Mouse (Mus musculus) forebrain, embryonic 15.5 days (tissue): Measurements from ENCODE around the gene Tmem178b. TPM values are rescaled to one million over a fixed set of nuclear protein-coding genes. Genes with fewer than 3 reads are reported as not detected.

Experiments
- ATAC-seq: fragments of 200-750 bp; cut with Nextera tagmentation; replicated peaks from 2 replicates; pipeline ENCODE4 v1.8.0; 2017; ENCODE audit warnings: mild to moderate bottlenecking, moderate TSS enrichment, moderate library complexity
- H3K27ac ChIP-seq: fragments of 300-500 bp; sonication (generic); replicated peaks from 2 replicates; pipeline ENCODE4 v1.5.1; 2015; ENCODE audit warnings: mild to moderate bottlenecking, inconsistent platforms
- H3K27me3 ChIP-seq: fragments of 300-500 bp; sonication (generic); 2 replicates; pipeline ENCODE4 v1.6.1; 2015; ENCODE audit warnings: inconsistent platforms
- H3K36me3 ChIP-seq: fragments of 300-500 bp; sonication (generic); 2 replicates; pipeline ENCODE4 v1.6.1; 2015; ENCODE audit warnings: mild to moderate bottlenecking, inconsistent platforms
- H3K4me1 ChIP-seq: fragments of 300-500 bp; sonication (generic); 2 replicates; pipeline ENCODE4 v1.6.1; 2015; ENCODE audit warnings: inconsistent platforms
- H3K4me2 ChIP-seq: fragments of 300-500 bp; sonication (generic); replicated peaks from 2 replicates; pipeline ENCODE4 v1.6.1; 2015; ENCODE audit warnings: mild to moderate bottlenecking, inconsistent platforms
- H3K4me3 ChIP-seq: fragments of 300-500 bp; sonication (generic); 2 replicates; pipeline ENCODE4 v1.5.1; 2015; ENCODE audit warnings: mild to moderate bottlenecking, inconsistent platforms
- H3K9ac ChIP-seq: fragments of 300-500 bp; sonication (generic); replicated peaks from 2 replicates; pipeline ENCODE4 v1.6.1; 2015; ENCODE audit warnings: mild to moderate bottlenecking, inconsistent platforms
- H3K9me3 ChIP-seq: fragments of 300-500 bp; sonication (generic); 2 replicates; pipeline ENCODE4 v1.6.1; 2016; ENCODE audit warnings: inconsistent platforms
- WGBS: fragments of 180-500 bp; shearing (Covaris S2); methylation state at CpG from one replicate; pipeline ENCODE4 v1.1.7; 2015; ENCODE audit warnings: mixed read lengths; 5-methylcytosine and 5-hydroxymethylcytosine counted together
- polyA plus RNA-seq: library from polyadenylated mRNA; unstranded; fragments of >200 nt; fragmentation: Nextera tagmentation; extraction: Ambion mirVana; gene quantifications from 2 replicates; pipeline ENCODE4 v1.2.1, GENCODE M21; 2015

Gene Tmem178b
- polyA plus RNA-seq, 1 experiment from 2014 or later: 28.6 TPM

- no peaks in the 10 kb centered on the region for H3K36me3 ChIP-seq
- H3K27me3 ChIP-seq: no peaks in the 10 kb centered on the region
- no peak overlapping the region for H3K9ac ChIP-seq
- 50% methylated on average over 2 of the region's 2 CpGs for WGBS
- no peaks in the 10 kb centered on the region for H3K9me3 ChIP-seq
- ATAC-seq: peak; percentile 42; the same call in 1 of the 2 replicates
- H3K4me2 ChIP-seq: no peak overlapping the region
- H3K4me1 ChIP-seq: peaks cover 11% of the 10 kb centered on the region; the same call in 1 of the 2 replicates
- no peak overlapping the region for H3K27ac ChIP-seq
- no peak overlapping the region for H3K4me3 ChIP-seq
These were observed 191.3 kb downstream of the Tmem178b start for GRCm38 (mm10) chr6:40064342-40064741.

- Histone ChIP-seq H3K36me3 (no peaks in the 10 kb centered on the region), H3K27ac (no peak overlapping the region), H3K27me3 (no peaks in the 10 kb centered on the region), H3K9me3 (no peaks in the 10 kb centered on the region), H3K4me1 (0 out of 2 replicates have a peak, but pooled peaks cover 6% of the 10 kb centered on the region), H3K4me2 (no peak overlapping the region), H3K4me3 (no peak overlapping the region), H3K9ac (no peak overlapping the region)
- WGBS: 82% methylated on average over 6 of the region's 6 CpGs
- ATAC-seq: no peak
These were observed 195.4 kb downstream of the Tmem178b start for GRCm38 (mm10) chr6:40068467-40068866.

GRCm38 (mm10) chr6:40071007-40071406 lies 197.9 kb downstream of the Tmem178b start:
- no peak overlapping the region for H3K4me3 ChIP-seq
- peak overlapping the region; percentile 62; the same call in 1 of the 2 replicates for H3K27ac ChIP-seq
- no peaks in the 10 kb centered on the region for H3K27me3 ChIP-seq
- no peaks in the 10 kb centered on the region for H3K36me3 ChIP-seq
- H3K4me2 ChIP-seq: no peak overlapping the region
- WGBS: 75% methylated on average over 3 of the region's 3 CpGs
- H3K9ac ChIP-seq: no peak overlapping the region
- ATAC-seq: no peak
- 0 out of 2 replicates have a peak, but pooled peaks cover 3% of the 10 kb centered on the region for H3K4me1 ChIP-seq
- H3K9me3 ChIP-seq: no peaks in the 10 kb centered on the region

GRCm38 (mm10) chr6:40076089-40076488 lies 203.0 kb downstream of the Tmem178b start:
- no peak overlapping the region for H3K4me3 ChIP-seq
- no peaks in the 10 kb centered on the region for H3K36me3 ChIP-seq
- no peak overlapping the region for H3K9ac ChIP-seq
- no peak overlapping the region for H3K4me2 ChIP-seq
- 0 out of 2 replicates have a peak overlapping the region, but pooled peaks have one; percentile 0 for H3K27ac ChIP-seq
- 42% methylated on average over 1 of the region's 1 CpGs for WGBS
- H3K4me1 ChIP-seq: no peaks in the 10 kb centered on the region
- no peaks in the 10 kb centered on the region for H3K27me3 ChIP-seq
- no peaks in the 10 kb centered on the region for H3K9me3 ChIP-seq
- no peak for ATAC-seq

- Histone ChIP-seq H3K27ac (0 out of 2 replicates have a peak overlapping the region, but pooled peaks have one; percentile 0), H3K9me3 (no peaks in the 10 kb centered on the region), H3K36me3 (no peaks in the 10 kb centered on the region), H3K4me3 (no peak overlapping the region), H3K4me1 (no peaks in the 10 kb centered on the region), H3K27me3 (no peaks in the 10 kb centered on the region), H3K4me2 (no peak overlapping the region), H3K9ac (no peak overlapping the region)
- WGBS: 87% methylated on average over 5 of the region's 5 CpGs
- no peak for ATAC-seq
These were observed 203.7 kb downstream of the Tmem178b start for GRCm38 (mm10) chr6:40076670-40077313.

- no peak overlapping the region for H3K4me2 ChIP-seq
- no peaks in the 10 kb centered on the region for H3K4me1 ChIP-seq
- no peak overlapping the region for H3K4me3 ChIP-seq
- H3K9ac ChIP-seq: no peak overlapping the region
- no peaks in the 10 kb centered on the region for H3K9me3 ChIP-seq
- ATAC-seq: no peak
- no peak overlapping the region for H3K27ac ChIP-seq
- 92% methylated on average over 3 of the region's 3 CpGs for WGBS
- no peaks in the 10 kb centered on the region for H3K27me3 ChIP-seq
- no peaks in the 10 kb centered on the region for H3K36me3 ChIP-seq
These were observed 205.3 kb downstream of the Tmem178b start for GRCm38 (mm10) chr6:40078353-40078752.

GRCm38 (mm10) chr6:40083726-40084125 lies 210.7 kb downstream of the Tmem178b start:
- Histone ChIP-seq H3K36me3 (no peaks in the 10 kb centered on the region), H3K4me1 (no peaks in the 10 kb centered on the region), H3K9me3 (no peaks in the 10 kb centered on the region), H3K4me3 (no peak overlapping the region), H3K27ac (no peak overlapping the region), H3K4me2 (no peak overlapping the region), H3K9ac (no peak overlapping the region), H3K27me3 (no peaks in the 10 kb centered on the region)
- ATAC-seq: no peak
- 91% methylated on average over 3 of the region's 3 CpGs for WGBS

GRCm38 (mm10) chr6:40091250-40091651 lies 218.2 kb downstream of the Tmem178b start:
- Histone ChIP-seq H3K36me3 (no peaks in the 10 kb centered on the region), H3K4me1 (peaks cover 14% of the 10 kb centered on the region), H3K27ac (0 out of 2 replicates have a peak overlapping the region, but pooled peaks have one; percentile 17), H3K4me2 (no peak overlapping the region), H3K27me3 (no peaks in the 10 kb centered on the region), H3K4me3 (no peak overlapping the region), H3K9me3 (no peaks in the 10 kb centered on the region), H3K9ac (no peak overlapping the region)
- peak; percentile 62 for ATAC-seq
- 13% methylated on average over 5 of the region's 5 CpGs for WGBS

- Histone ChIP-seq H3K4me1 (peaks cover 20% of the 10 kb centered on the region), H3K27me3 (no peaks in the 10 kb centered on the region), H3K9ac (no peak overlapping the region), H3K36me3 (no peaks in the 10 kb centered on the region), H3K9me3 (no peaks in the 10 kb centered on the region), H3K27ac (no peak overlapping the region), H3K4me3 (no peak overlapping the region), H3K4me2 (no peak overlapping the region)
- WGBS: 74% methylated on average over 2 of the region's 2 CpGs
- no peak for ATAC-seq
These were observed 225.4 kb downstream of the Tmem178b start for GRCm38 (mm10) chr6:40098498-40098897.

- Histone ChIP-seq H3K4me3 (no peak overlapping the region), H3K9ac (no peak overlapping the region), H3K4me1 (peaks cover 30% of the 10 kb centered on the region), H3K27me3 (no peaks in the 10 kb centered on the region), H3K4me2 (no peak overlapping the region), H3K36me3 (no peaks in the 10 kb centered on the region), H3K27ac (no peak overlapping the region), H3K9me3 (no peaks in the 10 kb centered on the region)
- WGBS: 94% methylated on average over 4 of the region's 4 CpGs
- no peak for ATAC-seq
These were observed 228.7 kb downstream of the Tmem178b start for GRCm38 (mm10) chr6:40101785-40102184.

GRCm38 (mm10) chr6:40102863-40103262 lies 229.8 kb downstream of the Tmem178b start:
- WGBS: 18% methylated on average over 4 of the region's 4 CpGs
- peak; percentile 54 for ATAC-seq
- Histone ChIP-seq H3K27ac (peak overlapping the region; percentile 74), H3K9ac (no peak overlapping the region), H3K4me3 (no peak overlapping the region), H3K9me3 (no peaks in the 10 kb centered on the region), H3K27me3 (no peaks in the 10 kb centered on the region), H3K4me1 (peaks cover 30% of the 10 kb centered on the region), H3K36me3 (no peaks in the 10 kb centered on the region), H3K4me2 (no peak overlapping the region)

GRCm38 (mm10) chr6:40110029-40110428 lies 237.0 kb downstream of the Tmem178b start:
- no peak overlapping the region for H3K9ac ChIP-seq
- ATAC-seq: no peak

GRCm38 (mm10) chr6:40110729-40111128 lies 237.7 kb downstream of the Tmem178b start:
- H3K9ac ChIP-seq: no peak overlapping the region
- H3K4me1 ChIP-seq: peaks cover 3% of the 10 kb centered on the region; the same call in 1 of the 2 replicates
- no peak overlapping the region for H3K4me3 ChIP-seq
- no peak overlapping the region for H3K27ac ChIP-seq
- H3K4me2 ChIP-seq: no peak overlapping the region
- no peaks in the 10 kb centered on the region for H3K27me3 ChIP-seq
- H3K9me3 ChIP-seq: no peaks in the 10 kb centered on the region
- no peaks in the 10 kb centered on the region for H3K36me3 ChIP-seq
- WGBS: 76% methylated on average over 2 of the region's 2 CpGs
- no peak for ATAC-seq

More at GRCm38 (mm10) chr6:40110029-40110428, 237.0 kb downstream of the Tmem178b start:
- Histone ChIP-seq H3K4me3 (no peak overlapping the region), H3K27ac (no peak overlapping the region), H3K4me1 (peaks cover 3% of the 10 kb centered on the region; the same call in 1 of the 2 replicates), H3K9me3 (no peaks in the 10 kb centered on the region), H3K27me3 (no peaks in the 10 kb centered on the region), H3K4me2 (no peak overlapping the region), H3K36me3 (no peaks in the 10 kb centered on the region)
- WGBS: 91% methylated on average over 5 of the region's 5 CpGs
